Mouse (Mus musculus) forebrain, embryonic 16.5 days (tissue): ENCODE measurements around the gene Cpne5. TPM values are rescaled to one million over a fixed set of nuclear protein-coding genes. Genes with fewer than 3 reads are reported as not detected.

Source experiments
- polyA plus RNA-seq: library from polyadenylated mRNA; unstranded; fragments of >200 nt; fragmentation: Nextera tagmentation; extraction: Ambion mirVana; gene quantifications from 2 replicates; pipeline ENCODE4 v1.2.1, GENCODE M21; 2015

Cpne5 gene
- polyA plus RNA-seq, 1 experiment from 2014 or later, result 35.5 TPM

Other genes starting within 250 kb of the Cpne5 start
- gene Stk38, start 230.2 kb downstream of the Cpne5 start, polyA plus RNA-seq, result 129 and 136 TPM in 2 replicates
- gene Srsf3, start 205.5 kb downstream of the Cpne5 start, polyA plus RNA-seq, result 571 and 653 TPM in 2 replicates
- gene Cdkn1a, start 147.2 kb downstream of the Cpne5 start, polyA plus RNA-seq, result 37.9 and 52.0 TPM in 2 replicates
- gene Rab44, start 124.0 kb downstream of the Cpne5 start, polyA plus RNA-seq, result not detected in 2 replicates
- 118 and 125 TPM in 2 replicates for gene Ppil1, start 26.0 kb upstream of the Cpne5 start, polyA plus RNA-seq
- gene BC004004, start 30.6 kb upstream of the Cpne5 start, polyA plus RNA-seq, result 102 and 108 TPM in 2 replicates
- 1.2 and 2.0 TPM in 2 replicates for gene Pi16, start 79.5 kb upstream of the Cpne5 start, polyA plus RNA-seq
- 417 and 434 TPM in 2 replicates for gene Mtch1, start 109.8 kb upstream of the Cpne5 start, polyA plus RNA-seq
- 5.5 and 9.7 TPM in 2 replicates for gene Fgd2, start 122.7 kb upstream of the Cpne5 start, polyA plus RNA-seq